Comparison of ENCODE assay signal across 8 mouse cellular contexts in the genomic region with DNA sequence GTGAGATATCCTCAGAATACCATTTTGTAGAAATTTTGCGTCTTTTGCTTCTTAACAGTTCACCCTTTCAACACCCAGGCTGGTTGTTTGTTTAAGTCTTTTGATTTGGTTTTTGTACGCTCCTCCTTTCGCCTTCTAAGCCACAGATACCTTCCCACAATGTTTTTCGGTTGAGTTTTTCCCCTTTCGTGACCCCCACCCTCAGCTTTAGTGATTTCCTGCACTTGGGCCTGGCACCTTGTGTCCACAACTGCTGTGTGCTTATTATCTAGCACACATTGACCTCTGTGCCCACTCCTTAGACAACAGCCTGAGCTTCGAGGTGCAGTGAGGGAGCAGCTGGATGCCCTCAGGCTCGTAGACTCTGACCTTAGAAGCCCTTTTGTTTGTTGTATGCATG. TPM values are rescaled to one million over a fixed set of nuclear protein-coding genes. Genes with fewer than 3 reads are reported as not detected.
DNase-seq lines count a peak whose midpoint lies in the region; ATAC-seq lines count a peak whose summit lies in the region.

No protein-coding gene starts in this region.

- no peak for ATAC-seq in liver, embryonic 15.5 days (ENCODE audit: insufficient read depth)
- ATAC-seq in inflammation-experienced regulatory T-cells, adult 6 months, result no peak

- no peaks in the 10 kb centered on the region for H3K27me3 ChIP-seq in liver, embryonic 15.5 days

- H3K4me2 ChIP-seq in liver, embryonic 15.5 days, result peak overlapping the region; percentile 76

- peaks cover 11% of the 10 kb centered on the region for H3K4me1 ChIP-seq in liver, embryonic 15.5 days (replicated peaks)

- no peaks in the 10 kb centered on the region for H3K36me3 ChIP-seq in liver, embryonic 15.5 days (replicated peaks)

- peak overlapping the region; percentile 68 for H3K4me3 ChIP-seq in liver, embryonic 15.5 days (replicated peaks)

- peak; percentile 19 for DNase-seq in embryo, embryonic 10 days (ENCODE audit: low spot score)
- DNase-seq in embryo, embryonic 11 days, result no peak
- peak; percentile 24 for DNase-seq in thymus, postnatal 25 days
- DNase-seq in thymus, postnatal 0 days (ENCODE audit: low spot score), result no peak
- DNase-seq in spleen, postnatal 4 days (ENCODE audit: low spot score in 2 of 2), result no peak
- no peak for DNase-seq in Muller cell, postnatal 12 days (ENCODE audit: inconsistent ontology term)

- no peak overlapping the region for H3K27ac ChIP-seq in liver, embryonic 15.5 days (replicated peaks)

- H3K9me3 ChIP-seq in liver, embryonic 15.5 days (replicated peaks), result no peaks in the 10 kb centered on the region

- 58% methylated on average over 7 of the region's 7 CpGs for WGBS in liver, embryonic 15.5 days (ENCODE audit: insufficient replicate concordance)

- H3K9ac ChIP-seq in liver, embryonic 15.5 days, result no peak overlapping the region

RNA-seq across cellular contexts. Expression of gene Zfp386, which starts 1.2 kb away (rescaled TPM):
- 46.2 and 48.9 TPM in 2 replicates for polyA plus RNA-seq in thymus, postnatal 0 days (2015; fragmentation: Nextera tagmentation; extraction: Ambion mirVana)
- 4.8 and 4.9 TPM in 2 replicates for polyA plus RNA-seq in liver, embryonic 15.5 days (2015; fragmentation: Nextera tagmentation; extraction: Ambion mirVana)
- polyA plus RNA-seq in inflammation-experienced regulatory T-cells, adult 6 months (2017; shearing (Covaris generic)), result 10 to 100 TPM; 45.2 to 60.0 (median 50.7) TPM

RNA-seq across cellular contexts. Expression of gene Vipr2, which starts 28.8 kb away (rescaled TPM):
- 0.14 and 0.55 TPM in 2 replicates for polyA plus RNA-seq in thymus, postnatal 0 days (2015; fragmentation: Nextera tagmentation; extraction: Ambion mirVana)
- polyA plus RNA-seq in liver, embryonic 15.5 days (2015; fragmentation: Nextera tagmentation; extraction: Ambion mirVana), result 0.23 TPM in 2 replicates
- polyA plus RNA-seq in inflammation-experienced regulatory T-cells, adult 6 months (2017; shearing (Covaris generic)), result 1 to 10 TPM in 2 of 3 experiments, under 1 TPM in 1; 0.41 to 3.5 (median 2.1) TPM

Comparison
In these comparisons a context has a peak if more than half of its experiments do, and no peak if none do; other contexts are left out.
1. DNase-seq: peak in embryo, embryonic 10 days (single experiment) and thymus, postnatal 25 days (single experiment); none in embryo, embryonic 11 days (single experiment), thymus, postnatal 0 days (single experiment), spleen, postnatal 4 days (0 of 2) and Muller cell, postnatal 12 days (single experiment).